Mouse (Mus musculus) hindbrain, postnatal 0 days (tissue): ENCODE measurements around the gene Clic4. TPM values are rescaled to one million over a fixed set of nuclear protein-coding genes. Genes with fewer than 3 reads are reported as not detected.

ENCODE experiments used
- ATAC-seq: fragments of 200-750 bp; cut with Nextera tagmentation; 2 replicates; pipeline ENCODE4 v1.8.0; 2017; ENCODE audit warnings: mild to moderate bottlenecking, moderate TSS enrichment, moderate library complexity
- DNase-seq: peaks from one replicate; pipeline ENCODE4 v3.0.0-alpha.2; 2015; ENCODE audit warnings: low spot score
- H3K27ac ChIP-seq: fragments of 300-500 bp; sonication (generic); 2 replicates; pipeline ENCODE4 v1.5.1; 2014; ENCODE audit warnings: mild to moderate bottlenecking
- H3K27me3 ChIP-seq: fragments of 300-500 bp; sonication (generic); 2 replicates; pipeline ENCODE4 v1.6.1; 2014; ENCODE audit warnings: low read length, mixed read lengths; ENCODE audit not compliant: insufficient read depth
- H3K36me3 ChIP-seq: fragments of 300-500 bp; sonication (generic); 2 replicates; pipeline ENCODE4 v1.6.1; 2014; ENCODE audit warnings: low read length, mixed read lengths; ENCODE audit not compliant: insufficient read depth
- H3K4me1 ChIP-seq: fragments of 300-500 bp; sonication (generic); 2 replicates; pipeline ENCODE4 v1.6.1; 2014; ENCODE audit warnings: antibody characterized with exemption, low read length, mixed read lengths; ENCODE audit not compliant: insufficient read depth
- H3K4me2 ChIP-seq: fragments of 300-500 bp; sonication (generic); 2 replicates; pipeline ENCODE4 v1.6.1; 2014; ENCODE audit warnings: low read depth, mild to moderate bottlenecking, low read length, moderate library complexity, mixed read lengths
- H3K4me3 ChIP-seq: fragments of 300-500 bp; sonication (generic); 2 replicates; pipeline ENCODE4 v1.5.1; 2014; ENCODE audit warnings: low read length
- H3K9ac ChIP-seq: fragments of 300-500 bp; sonication (generic); replicated peaks from 2 replicates; pipeline ENCODE4 v1.6.1; 2014; ENCODE audit warnings: mild to moderate bottlenecking, low read length, moderate library complexity, mixed read lengths
- H3K9me3 ChIP-seq: fragments of 300-500 bp; sonication (generic); 2 replicates; pipeline ENCODE4 v1.6.1; 2016; ENCODE audit warnings: low read length, mixed read lengths
- CTCF ChIP-seq: IDR thresholded peaks from 2 replicates; pipeline ENCODE4 v1.5.1; 2016; ENCODE audit warnings: antibody characterized with exemption, control low read depth, low read depth
- WGBS: fragments of 180-500 bp; shearing (Covaris S2); extraction: QIAGEN DNeasy Blood & Tissue Kit; methylation state at CpG from one replicate; pipeline ENCODE4 v1.1.7; 2014; 5-methylcytosine and 5-hydroxymethylcytosine counted together
- polyA plus RNA-seq: library from polyadenylated mRNA; unstranded; fragments of >200 nt; fragmentation: Nextera tagmentation; extraction: Ambion mirVana; gene quantifications from 2 replicates; pipeline ENCODE4 v1.2.1, GENCODE M21; 2015
- total RNA-seq: library from RNA; depleted of rRNA; stranded (reverse); fragments of >200 nt; gene quantifications from 2 replicates; pipeline ENCODE4 v1.2.3, GENCODE M21; 2014

The Clic4 gene
- total and polyA plus RNA-seq, 2 experiments from 2014 or later, result 57.1 to 70.1 TPM

DNA sequence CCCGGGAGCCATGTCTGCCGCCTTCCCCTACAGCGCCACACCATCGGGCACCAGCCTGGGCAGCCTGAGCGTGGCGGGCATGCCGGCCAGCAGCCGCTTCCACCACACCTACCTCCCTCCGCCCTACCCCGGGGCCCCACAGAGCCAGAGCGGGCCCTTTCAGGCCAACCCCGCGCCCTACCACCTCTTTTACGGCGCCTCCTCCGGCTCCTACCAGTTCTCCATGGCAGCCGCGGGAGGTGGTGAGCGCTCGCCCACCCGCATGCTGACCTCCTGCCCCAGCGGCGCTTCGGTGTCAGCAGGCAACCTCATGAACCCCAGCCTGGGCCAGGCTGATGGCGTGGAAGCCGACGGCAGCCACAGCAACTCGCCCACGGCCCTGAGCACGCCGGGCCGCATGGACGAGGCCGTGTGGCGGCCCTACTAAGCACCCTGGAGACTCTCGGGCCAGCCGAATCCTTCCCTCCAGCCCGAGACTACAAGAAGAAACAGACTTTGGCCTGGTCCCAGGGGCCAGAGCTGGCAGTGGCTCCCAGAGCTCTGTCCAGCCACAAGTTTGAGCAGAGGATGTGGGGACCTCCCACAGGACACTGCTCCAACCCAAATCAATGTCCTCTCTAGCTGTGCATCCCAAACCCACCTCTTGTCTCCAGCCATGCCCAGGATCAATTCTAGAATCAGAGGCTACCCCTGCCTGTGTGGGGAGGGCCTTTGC is 97.1 kb downstream of the Clic4 start:
- H3K27ac ChIP-seq, result no peak overlapping the region
- H3K27me3 ChIP-seq, result no peaks in the 10 kb centered on the region
- H3K36me3 ChIP-seq, result no peaks in the 10 kb centered on the region
- DNase-seq, result peak; percentile 24
- 6% methylated on average over 38 of the region's 38 CpGs for WGBS
- no peaks in the 10 kb centered on the region for H3K9me3 ChIP-seq
- peak overlapping the region; percentile 28 for H3K9ac ChIP-seq
- TF ChIP-seq CTCF, result no peak
- H3K4me1 ChIP-seq, result peaks cover 7% of the 10 kb centered on the region; the same call in 1 of the 2 replicates
- H3K4me2 ChIP-seq, result peak overlapping the region; percentile 47
- ATAC-seq, result no peak; the same call in 1 of the 2 replicates
- peak overlapping the region; percentile 18 for H3K4me3 ChIP-seq

DNA sequence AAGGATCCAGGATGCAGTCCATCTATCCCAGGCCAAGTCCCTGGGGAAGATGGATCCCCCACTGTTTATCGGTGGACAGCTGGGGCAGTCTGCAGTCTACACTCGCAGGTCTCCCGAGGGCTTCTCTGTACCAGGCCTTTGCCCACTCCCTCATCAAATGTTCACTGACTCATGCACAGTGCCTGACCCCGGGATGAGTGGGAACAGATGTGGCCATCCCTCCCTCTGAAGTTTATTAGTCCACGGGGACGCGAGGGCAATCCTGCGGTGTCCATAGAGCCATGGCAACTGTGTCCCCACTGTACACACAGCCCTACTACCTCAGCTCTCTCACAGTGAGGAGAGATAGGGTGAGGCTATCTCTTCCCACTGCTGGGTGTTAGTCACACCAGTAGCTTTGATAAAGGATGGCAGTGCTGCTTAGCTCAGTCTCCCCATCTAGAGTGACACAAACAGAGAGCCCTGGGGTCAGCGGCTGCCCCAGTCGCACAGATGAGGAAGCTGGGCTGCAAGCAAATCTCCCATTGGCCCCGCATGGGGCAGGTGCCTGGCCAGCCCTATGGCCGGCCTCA is 101.2 kb downstream of the Clic4 start:
- WGBS, result 74% methylated on average over 12 of the region's 12 CpGs
- DNase-seq (no peak), ATAC-seq (no peak)
- H3K36me3 ChIP-seq, result no peaks in the 10 kb centered on the region
- H3K4me2 ChIP-seq, result no peak overlapping the region
- TF ChIP-seq CTCF, result no peak
- no peak overlapping the region for H3K9ac ChIP-seq
- no peaks in the 10 kb centered on the region for H3K9me3 ChIP-seq
- peaks cover 25% of the 10 kb centered on the region for H3K27me3 ChIP-seq
- no peak overlapping the region for H3K4me3 ChIP-seq
- peaks cover 12% of the 10 kb centered on the region for H3K4me1 ChIP-seq
- H3K27ac ChIP-seq, result no peak overlapping the region

DNA sequence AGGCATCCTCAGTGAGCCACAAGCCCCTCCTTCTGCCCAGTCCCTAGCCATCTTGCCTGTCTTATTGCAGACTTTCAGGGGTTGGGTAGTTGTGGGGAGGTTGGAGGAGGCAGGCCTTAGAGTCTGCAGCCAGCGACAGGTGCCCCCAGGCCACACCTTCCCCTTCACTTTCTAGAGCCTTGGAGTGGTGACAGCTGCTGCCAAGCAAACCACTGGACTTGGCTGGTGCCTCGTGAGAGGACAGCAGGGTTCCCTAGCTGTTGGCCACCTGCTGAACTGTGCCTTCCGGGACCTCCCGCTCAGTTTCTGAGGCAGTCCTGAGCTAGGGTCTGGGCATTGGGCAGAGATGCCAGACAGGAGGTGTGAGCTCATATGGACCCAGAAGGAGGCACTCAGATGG is 103.1 kb downstream of the Clic4 start:
- ATAC-seq (no peak), DNase-seq (no peak)
- H3K9me3 ChIP-seq, result no peaks in the 10 kb centered on the region
- peaks cover 33% of the 10 kb centered on the region for H3K27me3 ChIP-seq
- H3K4me2 ChIP-seq, result no peak overlapping the region
- H3K9ac ChIP-seq, result no peak overlapping the region
- H3K4me3 ChIP-seq, result no peak overlapping the region
- H3K36me3 ChIP-seq, result no peaks in the 10 kb centered on the region
- no peak overlapping the region for H3K27ac ChIP-seq
- 50% methylated on average over 4 of the region's 4 CpGs for WGBS
- peaks cover 9% of the 10 kb centered on the region; the same call in 1 of the 2 replicates for H3K4me1 ChIP-seq
- TF ChIP-seq CTCF, result no peak

DNA sequence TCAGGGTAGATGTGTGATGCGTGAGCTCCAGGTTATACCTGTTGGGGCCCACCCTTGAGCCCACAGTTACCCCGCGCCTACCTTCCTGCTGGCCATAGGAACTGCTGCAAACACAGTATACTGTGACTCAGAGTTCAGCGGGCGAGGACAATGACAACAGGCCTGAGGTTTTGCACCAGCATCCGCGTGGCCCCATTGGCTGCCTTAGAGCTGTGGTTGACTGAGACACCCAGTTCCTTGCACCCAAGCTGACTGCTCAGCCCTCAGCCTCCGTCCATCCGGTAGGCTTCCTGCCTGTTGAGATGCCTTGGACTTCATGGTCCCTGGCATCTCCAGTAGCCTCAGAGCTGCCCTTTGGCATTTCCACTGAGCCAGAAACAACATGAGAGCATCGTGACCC is 103.5 kb downstream of the Clic4 start:
- H3K27me3 ChIP-seq, result peaks cover 33% of the 10 kb centered on the region
- WGBS, result 68% methylated on average over 10 of the region's 10 CpGs
- TF ChIP-seq CTCF, result no peak

DNA sequence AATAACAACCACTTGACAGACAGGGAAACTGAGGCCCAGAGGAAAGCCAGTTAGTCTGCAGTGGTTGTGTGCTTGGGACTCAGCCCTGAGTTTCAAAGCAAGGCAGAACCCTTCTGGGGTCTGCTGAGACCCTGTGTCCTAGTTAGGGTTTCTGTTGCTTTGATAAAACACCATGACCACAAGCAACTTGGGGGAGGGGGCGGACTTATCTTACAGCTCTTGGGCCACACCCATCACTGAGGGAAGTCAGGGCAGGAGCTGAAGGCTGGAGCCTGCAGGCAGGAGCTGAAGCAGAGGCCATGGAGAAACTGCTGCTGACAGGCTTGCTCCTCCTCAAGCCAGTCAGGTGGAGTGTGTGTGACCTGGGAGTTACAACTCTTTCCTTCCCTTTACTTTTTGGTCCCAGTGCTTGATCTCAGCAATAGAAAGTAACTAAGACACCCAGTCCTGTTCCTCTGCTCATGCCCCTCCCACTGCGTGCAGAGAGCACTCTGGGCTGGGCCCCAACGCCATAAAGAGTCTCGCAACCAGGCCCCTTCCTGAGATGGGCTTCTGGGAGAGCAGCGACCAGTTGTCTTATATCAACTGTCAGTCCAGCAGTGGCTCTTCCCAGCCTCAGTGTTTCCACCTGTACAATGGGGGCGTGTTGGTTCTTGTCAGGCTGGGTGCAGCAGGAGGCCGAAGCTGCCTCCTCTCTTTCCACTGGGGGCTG is 104.6 kb downstream of the Clic4 start:
- DNase-seq (no peak), ATAC-seq (no peak)
- Histone ChIP-seq H3K9ac (no peak overlapping the region), H3K36me3 (no peaks in the 10 kb centered on the region), H3K9me3 (no peaks in the 10 kb centered on the region), H3K4me2 (no peak overlapping the region), H3K4me3 (no peak overlapping the region), H3K4me1 (peaks cover 9% of the 10 kb centered on the region; the same call in 1 of the 2 replicates), H3K27me3 (peaks cover 33% of the 10 kb centered on the region), H3K27ac (no peak overlapping the region)
- WGBS, result 61% methylated on average over 7 of the region's 7 CpGs
- no peak for TF ChIP-seq CTCF

More for the DNA sequence above, 103.5 kb downstream of the Clic4 start:
- Histone ChIP-seq H3K9ac (no peak overlapping the region), H3K4me2 (no peak overlapping the region), H3K36me3 (no peaks in the 10 kb centered on the region), H3K4me1 (peaks cover 9% of the 10 kb centered on the region; the same call in 1 of the 2 replicates), H3K27ac (no peak overlapping the region), H3K9me3 (no peaks in the 10 kb centered on the region), H3K4me3 (no peak overlapping the region)
- no peak for ATAC-seq
- DNase-seq, result no peak

DNA sequence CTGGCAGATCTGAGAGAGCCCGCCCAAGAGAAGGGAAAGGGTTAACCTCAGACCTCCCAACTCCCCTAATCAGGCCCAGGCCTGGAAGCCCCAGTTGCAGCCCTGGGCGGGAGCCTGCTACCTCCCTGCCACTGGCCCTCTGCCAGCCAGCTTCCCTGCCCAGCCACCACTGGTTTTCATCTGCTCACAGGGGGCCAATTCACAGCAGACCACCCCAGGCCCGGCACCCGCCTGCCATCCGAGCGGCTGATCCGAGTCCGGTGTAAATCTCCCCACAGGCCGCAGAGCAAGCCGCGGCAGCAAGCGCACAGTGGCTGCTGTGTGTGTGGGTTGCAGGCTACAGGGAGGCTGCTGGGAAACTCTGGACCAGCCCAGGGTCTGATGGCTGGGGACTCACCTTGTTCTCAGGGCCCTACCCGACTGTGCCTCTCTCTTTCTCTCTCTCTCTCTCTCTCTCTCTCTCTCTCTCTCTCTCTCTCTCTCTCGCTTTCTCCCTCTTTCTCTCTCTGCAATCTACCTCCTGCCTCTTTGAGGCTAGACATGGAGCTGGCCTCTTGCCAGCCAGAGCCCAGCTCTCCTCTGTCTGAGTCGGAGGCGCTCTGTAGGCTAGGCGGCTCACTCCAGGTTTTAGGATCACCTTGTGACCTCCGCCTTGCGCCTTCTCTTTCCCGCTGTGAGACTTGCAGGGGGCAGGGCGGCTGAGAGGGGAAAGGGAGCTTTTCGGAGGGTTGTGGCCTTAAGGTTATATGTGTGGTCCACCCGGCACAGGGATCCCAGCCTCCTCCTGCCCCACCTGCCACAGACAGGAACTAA is 106.0 kb downstream of the Clic4 start:
- WGBS, result 11% methylated on average over 23 of the region's 23 CpGs
- H3K4me2 ChIP-seq, result no peak overlapping the region
- peaks cover 33% of the 10 kb centered on the region for H3K27me3 ChIP-seq
- ATAC-seq (no peak; the same call in 1 of the 2 replicates), DNase-seq (peak; percentile 35)
- TF ChIP-seq CTCF, result no peak
- no peak overlapping the region for H3K27ac ChIP-seq
- H3K4me1 ChIP-seq, result peaks cover 9% of the 10 kb centered on the region; the same call in 1 of the 2 replicates
- H3K4me3 ChIP-seq, result no peak overlapping the region
- no peak overlapping the region for H3K9ac ChIP-seq
- H3K36me3 ChIP-seq, result no peaks in the 10 kb centered on the region
- H3K9me3 ChIP-seq, result no peaks in the 10 kb centered on the region
